Mouse (Mus musculus): ENCODE data around the gene Nox1. TPM values are rescaled to one million over a fixed set of nuclear protein-coding genes. Genes with fewer than 3 reads are reported as not detected.
"Not testable (repeated sequence)": the region's sequence is repeated elsewhere in the genome, so short reads cannot be mapped to it uniquely, and the experiment has no call there.

Nox1 gene
- total RNA-seq (2021): under 1 TPM; 0.41 to 0.71 TPM
- long read RNA-seq, experiment 1: 0 reads
- long read RNA-seq, experiment 2: 0 reads

- DNase-seq (ENCODE audit: low spot score in 2 of 2): no peak
Observed at GRCm38 (mm10) chrX:134221856-134222255, at the start of gene Nox1. Nox1 (minus strand) TSS chrX:134221956.

- no peak for DNase-seq (ENCODE audit: low spot score in 2 of 2)
Observed at GRCm38 (mm10) chrX:134262129-134262528, 40.4 kb upstream of the Nox1 start.

GRCm38 (mm10) chrX:134261191-134261590 lies 39.4 kb upstream of the Nox1 start:
- no peak for DNase-seq (ENCODE audit: low spot score in 2 of 2)

DNA sequence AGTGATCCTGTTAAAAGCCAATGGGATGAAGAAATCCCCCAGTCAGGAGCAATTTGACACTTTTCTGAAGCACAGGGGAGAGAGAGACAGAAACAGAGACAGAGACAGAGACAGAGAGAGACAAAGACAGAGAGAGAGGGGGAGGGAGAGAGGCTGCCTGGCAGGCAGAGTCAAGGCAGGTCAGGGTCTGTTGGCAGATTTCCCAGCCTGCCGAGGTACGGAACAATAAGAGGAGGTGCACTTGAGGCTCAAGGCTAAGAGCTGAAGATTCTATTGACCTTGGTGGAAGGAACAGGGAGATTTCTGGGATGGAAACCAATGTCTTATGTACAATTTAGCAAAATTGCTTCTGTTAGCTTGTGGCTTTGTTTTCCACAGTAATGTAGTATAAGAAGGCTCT lies 26.4 kb upstream of the Nox1 start:
- no peak for DNase-seq (ENCODE audit: low spot score in 2 of 2)

DNA sequence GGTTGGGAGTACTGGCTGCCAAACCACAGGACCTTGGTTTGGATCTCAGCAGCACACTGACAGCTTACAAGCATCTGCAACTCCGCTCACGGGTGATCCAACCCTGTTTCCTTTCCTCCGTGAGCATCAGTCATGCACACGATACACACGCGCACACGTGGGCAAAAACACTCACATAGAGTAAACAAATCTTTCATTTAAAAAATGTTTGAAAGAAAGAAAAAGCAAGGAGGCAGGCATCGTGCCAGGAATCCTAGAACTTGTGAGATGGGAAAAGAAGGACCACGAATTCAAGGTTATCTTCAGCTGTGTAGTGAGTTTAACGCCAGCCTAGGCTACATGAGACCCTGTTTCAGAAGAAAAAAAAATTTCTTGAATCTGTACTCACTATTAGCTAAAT lies 24.2 kb upstream of the Nox1 start:
- DNase-seq (ENCODE audit: low spot score in 2 of 2): no peak

DNA sequence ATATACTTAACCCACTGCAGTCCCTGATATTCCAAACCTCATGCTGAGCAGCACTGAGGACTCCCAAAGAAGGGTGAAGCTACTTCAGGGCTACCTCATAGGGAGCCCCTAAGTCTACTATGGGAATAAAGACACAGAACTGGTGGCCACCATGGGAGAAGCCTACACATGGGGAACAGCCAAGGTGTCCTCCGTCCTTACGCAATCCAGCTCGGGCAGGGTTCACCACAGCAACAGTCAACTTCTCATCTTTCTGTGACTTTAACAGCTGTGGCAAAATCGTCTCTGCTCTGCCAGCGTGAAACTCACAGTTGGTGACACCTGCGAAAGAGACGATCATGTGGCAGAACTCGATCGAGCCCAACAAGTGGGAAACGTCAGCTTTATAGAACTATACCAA lies 16.5 kb upstream of the Nox1 start:
- no peak for DNase-seq (ENCODE audit: low spot score in 2 of 2)

- DNase-seq (ENCODE audit: low spot score in 2 of 2): no peak
Observed at GRCm38 (mm10) chrX:134233048-134233447, 11.3 kb upstream of the Nox1 start.

DNA sequence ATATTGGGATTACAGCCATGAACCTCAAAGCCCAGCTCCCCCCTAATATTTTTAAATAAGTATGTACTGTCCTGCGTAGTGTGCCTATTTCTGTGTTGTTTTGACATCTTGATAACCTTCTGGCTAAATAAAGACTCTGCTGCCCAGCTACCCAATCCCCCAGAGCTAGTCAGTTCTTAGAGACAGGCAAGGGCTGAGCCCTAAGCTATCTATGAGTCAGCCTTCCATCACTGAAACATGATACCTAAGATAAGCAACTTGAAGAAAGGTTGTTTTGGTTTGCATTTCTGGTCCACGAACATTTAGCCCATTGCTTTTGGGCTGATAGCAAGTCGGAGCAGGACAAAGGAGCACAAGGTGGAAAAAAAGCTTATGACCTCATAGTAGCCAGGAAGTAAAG lies 1.1 kb downstream of the Nox1 start:
- no peak for DNase-seq (ENCODE audit: low spot score in 2 of 2)

DNA sequence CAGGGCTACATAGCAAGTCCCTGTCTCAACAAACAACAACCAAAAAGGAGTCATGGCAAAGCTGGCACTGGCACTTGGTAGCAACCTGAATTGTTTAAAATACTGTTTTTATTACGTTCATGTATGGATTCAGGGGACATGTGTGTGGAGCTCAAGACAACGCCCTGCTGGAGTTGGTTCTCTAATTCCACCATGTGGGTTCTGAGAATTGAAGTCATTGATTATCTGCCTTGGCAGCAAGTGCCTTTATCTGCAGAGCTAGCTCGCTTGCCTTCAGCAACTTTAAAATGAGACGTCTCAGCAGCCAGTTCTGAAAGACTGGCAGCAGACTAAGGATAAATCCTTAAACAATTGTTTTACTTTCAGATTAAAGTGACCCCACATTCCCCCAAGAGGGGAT lies 3.6 kb downstream of the Nox1 start:
- DNase-seq (ENCODE audit: low spot score in 2 of 2): no peak

GRCm38 (mm10) chrX:134211151-134211642 lies 10.6 kb downstream of the Nox1 start:
- no peak for DNase-seq (ENCODE audit: low spot score in 2 of 2)

GRCm38 (mm10) chrX:134208491-134208890 lies 13.3 kb downstream of the Nox1 start:
- no peak for DNase-seq (ENCODE audit: low spot score in 2 of 2)

- DNase-seq (ENCODE audit: low spot score in 2 of 2): not testable (repeated sequence)
Observed at GRCm38 (mm10) chrX:134187201-134187600, 34.6 kb downstream of the Nox1 start, which contains the start of gene Arl13a. Arl13a (plus strand) TSS chrX:134187501.

- no peak for DNase-seq (ENCODE audit: low spot score in 2 of 2)
Observed at GRCm38 (mm10) chrX:134174699-134175098, 47.1 kb downstream of the Nox1 start.

GRCm38 (mm10) chrX:134170584-134170983 lies 51.2 kb downstream of the Nox1 start:
- no peak for DNase-seq (ENCODE audit: low spot score in 2 of 2)

DNA sequence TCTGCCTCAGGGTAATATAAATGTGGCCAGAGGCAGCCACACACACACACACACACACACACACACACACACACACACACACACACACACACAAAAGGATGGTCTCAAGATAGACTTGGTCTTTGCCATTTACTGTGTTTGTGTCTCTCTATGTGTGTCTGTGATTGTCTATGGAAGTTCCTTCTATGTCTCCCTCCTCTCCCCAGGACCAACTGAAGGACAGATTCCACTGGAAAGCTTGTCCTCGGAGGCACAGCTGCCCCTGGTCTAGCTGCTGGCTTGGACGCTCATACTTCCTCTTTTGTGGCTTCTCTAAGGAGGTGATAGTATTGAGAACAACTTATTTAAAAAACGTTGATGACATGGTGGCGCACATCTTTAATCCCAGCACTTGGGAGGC lies 58.3 kb downstream of the Nox1 start:
- no peak for DNase-seq (ENCODE audit: low spot score in 2 of 2)

DNA sequence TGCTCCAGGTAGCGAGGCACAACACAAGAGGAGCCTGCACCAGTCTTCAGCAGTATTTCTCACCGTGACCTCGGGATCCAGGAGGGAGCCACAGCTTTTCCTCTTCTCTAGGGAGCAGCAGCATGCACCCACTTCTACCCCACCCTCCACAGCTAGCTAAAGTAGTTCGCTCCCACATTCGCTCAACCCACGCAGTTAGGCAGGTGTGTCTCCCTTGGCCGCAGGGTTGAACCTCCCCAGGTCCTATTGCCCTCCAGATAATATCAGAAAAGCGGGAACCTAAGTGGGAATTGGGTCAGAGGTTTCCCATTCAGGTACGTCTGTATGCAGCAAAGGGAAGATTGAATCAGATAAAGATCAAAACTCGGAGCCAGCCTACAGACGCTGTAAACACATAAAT lies 58.9 kb downstream of the Nox1 start:
- no peak for DNase-seq (ENCODE audit: low spot score in 2 of 2)

- DNase-seq (ENCODE audit: low spot score in 2 of 2): no peak
Observed at GRCm38 (mm10) chrX:134162043-134162720, 59.6 kb downstream of the Nox1 start, which contains the start of gene Xkrx. Xkrx (minus strand) TSS chrX:134162076.

DNA sequence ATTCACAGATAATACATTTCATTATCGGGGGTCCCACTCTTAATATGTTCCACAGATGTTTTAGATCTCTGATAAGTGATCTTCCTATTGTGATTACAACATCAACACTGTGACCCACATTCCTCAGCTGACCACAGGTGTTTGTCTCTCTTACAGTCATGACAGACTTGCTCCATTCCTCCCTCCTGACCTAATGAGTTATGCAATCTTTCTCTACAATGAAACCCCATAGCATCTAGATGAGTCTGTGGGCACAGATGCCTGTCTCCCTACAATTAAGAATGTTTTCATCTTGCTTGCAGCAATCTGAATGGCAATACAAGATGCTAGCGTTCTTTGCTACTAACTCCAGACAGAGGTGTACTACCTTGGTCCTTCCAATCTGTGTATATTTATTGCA lies 61.3 kb downstream of the Nox1 start:
- DNase-seq (ENCODE audit: low spot score in 2 of 2): no peak

DNA sequence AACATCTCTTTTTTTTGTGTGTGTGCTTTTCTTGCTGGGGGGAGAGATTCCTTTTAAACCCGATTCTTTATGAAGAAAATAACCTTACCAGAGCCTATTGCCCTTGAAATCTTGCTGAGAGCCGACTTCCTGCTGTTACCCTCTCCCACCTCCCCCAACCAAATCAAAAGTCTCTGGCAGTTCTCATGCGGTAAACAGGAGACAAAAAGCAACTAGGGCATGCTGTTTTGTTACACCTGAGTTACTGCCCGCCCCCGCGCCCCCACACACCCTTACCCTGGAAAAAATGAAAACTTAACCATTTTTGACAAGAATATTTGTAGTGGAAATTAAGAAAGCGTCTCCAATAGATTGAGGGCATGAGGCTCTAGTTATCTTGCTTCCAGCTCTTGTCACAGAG lies 63.6 kb downstream of the Nox1 start:
- DNase-seq (ENCODE audit: low spot score in 2 of 2): no peak

GRCm38 (mm10) chrX:134141986-134142385 lies 79.8 kb downstream of the Nox1 start:
- no peak for DNase-seq (ENCODE audit: low spot score in 2 of 2)

DNA sequence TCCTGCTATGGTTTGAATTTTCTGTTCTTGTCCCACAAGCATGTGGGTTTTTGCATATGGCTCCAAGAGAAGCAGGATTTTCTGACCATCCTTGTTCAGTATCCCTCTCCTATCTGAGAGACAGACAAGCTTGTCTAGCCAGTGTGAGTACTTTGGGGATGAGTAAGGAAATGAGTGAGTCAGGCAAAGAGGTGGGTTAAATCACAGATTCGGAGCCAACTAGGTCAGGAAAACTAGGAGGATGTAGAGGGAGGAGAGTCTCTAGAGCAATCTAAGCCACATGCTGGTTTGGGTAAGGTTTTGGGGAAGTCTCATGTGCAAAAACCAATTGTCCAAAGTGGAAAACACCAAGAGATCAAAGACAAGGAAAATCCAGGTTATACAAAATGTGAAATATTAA lies 80.2 kb downstream of the Nox1 start:
- DNase-seq (ENCODE audit: low spot score in 2 of 2): no peak

DNA sequence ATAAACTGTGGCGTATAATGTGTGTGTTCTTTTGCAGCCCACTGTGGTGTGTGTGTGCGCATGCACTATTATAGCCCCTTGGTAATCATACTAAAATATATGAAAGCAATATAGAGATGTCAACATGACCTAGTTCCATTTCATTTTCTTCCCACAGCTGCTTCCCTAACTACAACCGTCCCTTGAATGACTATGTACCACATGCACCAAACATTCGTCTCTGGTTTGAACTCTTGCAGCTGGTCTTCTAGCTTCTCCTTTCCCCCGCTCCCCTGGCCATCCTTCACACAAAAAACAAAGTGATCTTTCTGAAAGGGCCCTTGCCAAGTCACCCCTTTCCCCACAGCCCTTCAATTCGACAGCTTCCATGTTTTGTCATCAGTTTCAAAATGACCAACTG lies 81.7 kb downstream of the Nox1 start:
- DNase-seq (ENCODE audit: low spot score in 2 of 2): no peak

GRCm38 (mm10) chrX:134133821-134134220 lies 87.9 kb downstream of the Nox1 start:
- DNase-seq (ENCODE audit: low spot score in 2 of 2): no peak

Data from gastrocnemius, postnatal 4 days (tissue).